Mouse (Mus musculus) testis, adult 2 months (tissue): ENCODE measurements around the gene Pcdh20. TPM values are rescaled to one million over a fixed set of nuclear protein-coding genes. Genes with fewer than 3 reads are reported as not detected.

Experiments
- H3K27ac ChIP-seq: fragments of 200-500 bp; 2 replicates; pipeline ENCODE4 v1.5.1; 2012; ENCODE audit warnings: low read depth, low read length; ENCODE audit not compliant: control insufficient read depth, insufficient read depth
- H3K27me3 ChIP-seq: fragments of 200-500 bp; 2 replicates; pipeline ENCODE4 v1.6.1; 2012; ENCODE audit warnings: mild to moderate bottlenecking, low read length, moderate library complexity; ENCODE audit not compliant: control insufficient read depth, insufficient read depth
- H3K36me3 ChIP-seq: fragments of 200-500 bp; 2 replicates; pipeline ENCODE4 v1.6.1; 2012; ENCODE audit warnings: mild to moderate bottlenecking, low read length; ENCODE audit not compliant: control insufficient read depth, insufficient read depth
- H3K4me1 ChIP-seq: fragments of 200-500 bp; 2 replicates; pipeline ENCODE4 v1.6.1; 2012; ENCODE audit warnings: low read length; ENCODE audit not compliant: control insufficient read depth, insufficient read depth
- H3K4me3 ChIP-seq: fragments of 200-500 bp; 2 replicates; pipeline ENCODE4 v1.5.1; 2012; ENCODE audit warnings: low read depth, mild to moderate bottlenecking, low read length, moderate library complexity, mixed read lengths; ENCODE audit not compliant: control insufficient read depth
- CTCF ChIP-seq: fragments of 200-500 bp; IDR thresholded peaks from 2 replicates; pipeline ENCODE4 v1.5.1; 2012; ENCODE audit warnings: low read depth, mild to moderate bottlenecking, inconsistent platforms, low read length, moderate library complexity; ENCODE audit not compliant: control insufficient read depth, insufficient read depth, insufficient replicate concordance
- POLR2A ChIP-seq: fragments of 200-500 bp; IDR thresholded peaks from 2 replicates; pipeline ENCODE4 v1.6.1; 2012; ENCODE audit warnings: low read depth, mild to moderate bottlenecking, inconsistent platforms, low read length, moderate library complexity; ENCODE audit not compliant: control insufficient read depth
- polyA plus RNA-seq: library from polyadenylated mRNA; depleted of rRNA; stranded (reverse); fragments of >200 nt; gene quantifications from 2 replicates; pipeline ENCODE4 v1.2.3, GENCODE M21; 2012

The Pcdh20 gene
- polyA plus RNA-seq, 1 experiment: not detected

DNA sequence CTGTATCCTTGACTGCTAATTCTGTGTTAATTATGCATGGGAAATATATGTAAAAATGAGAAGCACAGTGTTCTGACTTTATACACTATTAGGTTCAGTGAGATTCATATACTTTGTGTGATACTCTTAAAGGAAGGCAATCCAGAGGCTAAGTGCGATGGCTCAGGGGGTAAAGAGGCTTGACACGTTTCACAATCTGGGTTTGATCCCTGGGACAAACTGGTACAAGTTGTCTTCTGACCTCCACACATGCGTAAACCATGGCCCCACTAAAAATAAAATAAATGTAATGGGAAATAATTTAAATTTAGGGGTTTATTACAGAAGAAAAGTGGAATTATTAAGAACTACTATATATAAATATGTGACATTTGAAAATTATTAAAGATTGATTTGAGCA is 8.3 kb downstream of the Pcdh20 start:
- no peak overlapping the region for H3K27ac ChIP-seq
- H3K4me3 ChIP-seq: no peak overlapping the region
- no peaks in the 10 kb centered on the region for H3K36me3 ChIP-seq
- no peaks in the 10 kb centered on the region for H3K27me3 ChIP-seq
- TF ChIP-seq CTCF (no peak), POLR2A (no peak)
- H3K4me1 ChIP-seq: no peaks in the 10 kb centered on the region

DNA sequence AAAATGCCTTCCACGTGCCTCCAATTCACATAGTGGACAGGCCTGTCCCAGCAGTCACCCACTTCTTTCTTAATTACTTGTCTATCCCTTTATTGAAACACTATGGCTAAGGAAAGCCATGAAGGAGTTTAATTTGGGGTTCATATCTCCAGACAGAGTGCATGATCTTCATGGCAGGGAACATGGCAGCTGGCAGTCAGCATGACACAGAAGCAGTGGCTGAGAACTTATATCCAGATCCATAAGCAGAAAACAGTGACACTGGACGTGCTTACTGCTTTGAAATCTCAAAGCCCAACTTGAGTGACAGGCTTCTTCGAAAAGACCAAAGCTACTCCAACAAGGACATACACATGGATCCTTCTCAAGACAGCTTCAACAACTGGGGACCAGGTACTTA is 10.5 kb downstream of the Pcdh20 start:
- H3K36me3 ChIP-seq: no peaks in the 10 kb centered on the region
- no peak overlapping the region for H3K4me3 ChIP-seq
- no peaks in the 10 kb centered on the region for H3K27me3 ChIP-seq
- no peak overlapping the region for H3K27ac ChIP-seq
- TF ChIP-seq CTCF (no peak), POLR2A (no peak)
- no peaks in the 10 kb centered on the region for H3K4me1 ChIP-seq

DNA sequence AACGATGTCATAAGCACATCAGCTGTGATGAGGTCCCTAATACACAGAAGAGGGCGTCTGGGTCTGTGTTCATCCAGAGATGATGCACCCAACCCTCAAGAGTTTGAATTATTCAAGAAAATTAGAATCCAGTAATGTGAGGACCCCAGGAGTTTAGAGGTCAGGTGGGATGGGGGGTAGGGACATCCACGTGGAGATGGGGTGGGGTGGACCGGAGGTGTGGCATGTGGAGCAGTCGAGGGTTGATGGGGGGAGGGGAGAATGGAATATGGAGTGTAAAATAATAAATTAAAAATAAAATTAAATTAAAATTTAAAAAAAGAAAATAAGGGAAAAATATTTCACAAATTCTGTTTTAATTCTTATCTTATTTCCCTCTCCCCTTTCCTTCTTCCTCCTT is 27.9 kb downstream of the Pcdh20 start:
- no peaks in the 10 kb centered on the region for H3K36me3 ChIP-seq
- no peaks in the 10 kb centered on the region for H3K4me1 ChIP-seq
- H3K27me3 ChIP-seq: no peaks in the 10 kb centered on the region
- no peak overlapping the region for H3K27ac ChIP-seq
- H3K4me3 ChIP-seq: no peak overlapping the region
- TF ChIP-seq POLR2A (no peak), CTCF (no peak)

DNA sequence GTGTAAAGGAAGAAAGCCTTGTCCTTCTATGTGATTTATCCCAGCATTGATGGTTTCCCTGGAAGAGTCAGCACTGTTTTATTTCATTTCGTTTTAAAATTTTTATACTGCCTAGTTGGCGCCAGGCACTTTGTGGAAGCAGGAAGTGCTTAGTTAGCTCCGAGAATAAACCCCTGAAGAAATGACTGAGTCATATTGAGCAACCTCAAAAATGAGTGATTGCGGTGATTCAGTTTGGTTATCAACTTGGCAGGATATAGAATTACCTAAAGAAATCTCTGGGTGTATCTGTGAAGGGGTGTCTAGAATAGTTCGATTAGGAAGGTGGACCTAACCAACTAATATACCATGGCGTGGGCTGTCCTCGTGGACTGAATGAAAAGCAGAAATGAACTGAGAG is 41.8 kb downstream of the Pcdh20 start:
- Histone ChIP-seq H3K27me3 (no peaks in the 10 kb centered on the region), H3K27ac (no peak overlapping the region), H3K4me3 (no peak overlapping the region), H3K36me3 (no peaks in the 10 kb centered on the region), H3K4me1 (no peaks in the 10 kb centered on the region)
- TF ChIP-seq CTCF (no peak), POLR2A (no peak)

DNA sequence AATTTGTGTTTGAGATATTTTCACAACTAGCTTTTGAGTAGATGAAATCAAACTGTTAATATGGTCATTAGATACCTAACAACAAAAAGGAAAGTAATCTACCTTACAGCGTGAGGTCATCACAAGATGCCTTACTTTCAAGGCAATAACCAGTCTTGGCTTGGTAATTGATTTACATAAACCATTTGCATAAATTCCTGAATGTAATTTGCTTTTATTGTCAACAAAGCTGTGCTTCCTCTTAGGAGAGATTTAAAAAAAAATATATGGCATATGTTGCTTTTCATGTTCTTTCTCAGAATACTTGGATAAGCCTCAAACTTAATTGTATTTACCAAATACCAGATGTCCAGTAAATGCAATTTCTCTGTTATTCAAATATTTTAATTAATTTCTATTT is 43.8 kb downstream of the Pcdh20 start:
- H3K27ac ChIP-seq: no peak overlapping the region
- TF ChIP-seq CTCF: no peak
- TF ChIP-seq POLR2A: no peak

More for the DNA sequence above, 43.8 kb downstream of the Pcdh20 start:
- Histone ChIP-seq H3K4me1 (no peaks in the 10 kb centered on the region), H3K27me3 (no peaks in the 10 kb centered on the region), H3K36me3 (no peaks in the 10 kb centered on the region), H3K4me3 (no peak overlapping the region)
